Mouse (Mus musculus): ENCODE data around the gene Tmem150b. TPM values are rescaled to one million over a fixed set of nuclear protein-coding genes. Genes with fewer than 3 reads are reported as not detected.

Tmem150b gene
- polyA plus RNA-seq (2014; fragmentation: Nextera tagmentation; extraction: Ambion mirVana): 0.19 TPM in 2 replicates

DNA sequence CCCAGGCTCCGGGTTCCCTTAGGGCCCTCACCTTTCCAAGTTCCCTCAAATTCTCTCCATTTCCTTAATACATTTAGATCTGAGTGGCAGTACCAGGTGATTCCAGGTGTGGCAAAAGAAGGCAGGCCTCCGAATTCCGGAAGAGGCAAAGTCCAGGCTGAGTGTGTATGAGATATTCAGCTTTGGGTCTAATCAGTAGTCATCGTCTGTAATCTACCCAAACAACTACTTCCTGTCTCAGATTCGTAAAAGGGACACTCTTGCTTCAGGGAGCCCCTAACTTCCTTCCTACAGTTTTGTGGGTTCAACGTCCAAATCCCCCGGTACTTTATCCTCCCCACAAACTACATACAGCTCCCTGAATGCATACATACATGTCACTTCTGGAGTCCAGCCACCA lies at the start of gene Tmem150b:
Gene Tmem150b (minus strand): TSS at position 81 of the 400 bp plus-strand sequence.
- Histone ChIP-seq H3K4me3 (ENCODE audit: low read depth, low read length) (no peak within 1 kb of the TSS), H3K4me2 (ENCODE audit: low read depth, low read length) (no peak within 1 kb of the TSS), H3K9me3 (ENCODE audit: control insufficient read depth, low read length) (no peaks in the 10 kb centered on the region), H3K27me3 (ENCODE audit: control insufficient read depth, insufficient read depth, low read length) (no peaks in the 10 kb centered on the region), H3K36me3 (ENCODE audit: control insufficient read depth, insufficient read depth, low read length) (no peaks in the 10 kb centered on the region), H3K4me1 (ENCODE audit: control insufficient read depth, insufficient read depth, low read length) (no peaks in the 10 kb centered on the region), H3K9ac (replicated peaks; ENCODE audit: low read depth, low read length) (no peak within 1 kb of the TSS), H3K27ac (ENCODE audit: low read depth, low read length) (no peak within 1 kb of the TSS)
- no peak for ATAC-seq (ENCODE audit: low read depth)
- WGBS: 84% methylated on average over 7 of the region's 7 CpGs

DNA sequence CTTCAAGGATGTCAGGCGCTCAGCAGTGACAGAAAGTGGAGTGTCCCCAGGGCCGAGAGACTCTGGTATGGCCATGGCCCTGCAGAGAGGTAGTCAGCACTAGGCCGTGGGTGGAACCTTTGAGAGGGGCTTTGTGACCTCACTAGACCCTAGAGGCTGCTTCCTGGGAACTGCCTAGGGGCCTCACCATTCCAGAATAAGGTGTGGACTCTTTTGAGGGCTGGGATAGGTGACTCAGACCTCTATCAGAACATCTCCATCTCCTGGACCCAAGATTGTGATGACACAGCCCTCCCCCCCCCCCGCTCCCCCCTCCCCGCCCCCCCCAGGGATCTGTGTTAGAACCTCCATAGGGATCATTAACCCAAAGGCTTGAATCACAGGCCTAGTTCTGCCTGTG lies 46.2 kb upstream of the Tmem150b start, which contains the start of gene Fam71e2:
Gene Fam71e2 (minus strand): TSS at position 101 of the 400 bp plus-strand sequence.
- WGBS: 81% methylated on average over 3 of the region's 5 CpGs
- Histone ChIP-seq H3K9me3 (ENCODE audit: control insufficient read depth, low read length) (no peaks in the 10 kb centered on the region), H3K27ac (ENCODE audit: low read depth, low read length) (no peak within 1 kb of the TSS), H3K4me3 (ENCODE audit: low read depth, low read length) (no peak within 1 kb of the TSS), H3K4me1 (ENCODE audit: control insufficient read depth, insufficient read depth, low read length) (no peaks in the 10 kb centered on the region), H3K9ac (replicated peaks; ENCODE audit: low read depth, low read length) (no peak within 1 kb of the TSS), H3K27me3 (ENCODE audit: control insufficient read depth, insufficient read depth, low read length) (peaks cover 7% of the 10 kb centered on the region), H3K4me2 (ENCODE audit: low read depth, low read length) (no peak within 1 kb of the TSS), H3K36me3 (ENCODE audit: control insufficient read depth, insufficient read depth, low read length) (no peaks in the 10 kb centered on the region)
- no peak for ATAC-seq (ENCODE audit: low read depth)

DNA sequence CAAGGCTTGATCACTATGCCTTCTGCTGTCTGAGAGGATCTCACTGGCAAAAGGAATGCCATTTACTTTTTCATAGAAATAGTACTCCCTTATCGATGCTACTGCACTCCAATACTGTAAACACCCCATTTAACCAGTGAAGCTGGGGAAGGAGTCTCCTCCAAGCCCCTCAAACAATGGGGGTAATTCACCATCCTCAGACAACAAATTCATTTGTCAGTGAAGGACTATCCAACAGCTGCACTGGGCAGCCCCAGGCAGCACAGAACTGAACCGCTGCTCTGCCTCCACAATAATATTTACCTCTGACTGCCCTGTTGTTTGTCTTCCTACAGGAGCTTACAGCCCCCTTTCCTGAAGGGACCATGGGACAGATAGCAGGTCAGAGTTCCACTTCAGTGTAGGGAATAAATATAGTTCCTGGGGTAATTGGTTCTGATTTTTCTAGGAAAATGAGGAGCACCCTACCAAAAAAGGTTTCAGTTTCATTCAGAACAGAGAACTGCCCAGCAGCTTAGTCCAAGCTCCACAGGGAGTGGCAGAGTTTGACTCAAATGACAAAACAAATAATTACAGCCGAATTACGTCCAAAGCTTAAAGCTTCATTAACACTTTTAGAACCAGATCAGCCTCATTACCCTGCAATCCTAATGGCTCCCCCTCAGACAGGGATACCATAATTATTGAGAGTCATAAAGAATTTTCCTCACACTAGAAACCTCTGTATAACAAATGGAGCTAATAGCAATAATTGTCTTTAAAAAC lies 40.1 kb upstream of the Tmem150b start:
- H3K9ac ChIP-seq (replicated peaks; ENCODE audit: low read depth, low read length): no peak overlapping the region
- H3K27ac ChIP-seq (ENCODE audit: low read depth, low read length): no peak overlapping the region
- H3K27me3 ChIP-seq (ENCODE audit: control insufficient read depth, insufficient read depth, low read length): no peaks in the 10 kb centered on the region
- H3K9me3 ChIP-seq (ENCODE audit: control insufficient read depth, low read length): no peaks in the 10 kb centered on the region
- no peak overlapping the region for H3K4me2 ChIP-seq (ENCODE audit: low read depth, low read length)
- no peaks in the 10 kb centered on the region for H3K36me3 ChIP-seq (ENCODE audit: control insufficient read depth, insufficient read depth, low read length)
- no peak overlapping the region for H3K4me3 ChIP-seq (ENCODE audit: low read depth, low read length)
- H3K4me1 ChIP-seq (ENCODE audit: control insufficient read depth, insufficient read depth, low read length): no peaks in the 10 kb centered on the region
- WGBS: 13% methylated on average over 4 of the region's 4 CpGs
- no peak for ATAC-seq (ENCODE audit: low read depth)

DNA sequence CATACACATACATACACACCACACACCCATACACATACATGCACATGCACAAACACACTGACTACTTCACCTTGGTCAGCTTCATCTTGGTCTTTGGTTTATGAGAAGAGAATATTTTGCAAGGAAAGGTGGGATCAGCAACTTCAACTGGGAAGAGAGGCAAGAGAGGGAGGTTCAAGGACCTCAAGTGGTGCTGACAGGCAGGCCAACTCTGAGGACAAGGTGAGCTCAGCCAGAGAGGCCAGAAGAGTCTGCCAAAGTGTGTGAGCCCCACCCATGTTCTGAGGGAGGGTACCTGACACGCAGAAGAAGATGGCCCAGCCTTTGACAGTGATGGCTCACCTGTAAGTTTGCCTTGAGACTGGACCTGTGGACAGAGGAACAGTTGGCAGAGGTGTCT lies 34.6 kb upstream of the Tmem150b start:
- no peak for ATAC-seq (ENCODE audit: low read depth)
- WGBS: 67% methylated on average over 1 of the region's 1 CpGs
- Histone ChIP-seq H3K4me1 (ENCODE audit: control insufficient read depth, insufficient read depth, low read length) (no peaks in the 10 kb centered on the region), H3K9me3 (ENCODE audit: control insufficient read depth, low read length) (no peaks in the 10 kb centered on the region), H3K36me3 (ENCODE audit: control insufficient read depth, insufficient read depth, low read length) (no peaks in the 10 kb centered on the region), H3K9ac (replicated peaks; ENCODE audit: low read depth, low read length) (no peak overlapping the region), H3K4me2 (ENCODE audit: low read depth, low read length) (no peak overlapping the region), H3K27me3 (ENCODE audit: control insufficient read depth, insufficient read depth, low read length) (no peaks in the 10 kb centered on the region), H3K27ac (ENCODE audit: low read depth, low read length) (no peak overlapping the region), H3K4me3 (ENCODE audit: low read depth, low read length) (no peak overlapping the region)

DNA sequence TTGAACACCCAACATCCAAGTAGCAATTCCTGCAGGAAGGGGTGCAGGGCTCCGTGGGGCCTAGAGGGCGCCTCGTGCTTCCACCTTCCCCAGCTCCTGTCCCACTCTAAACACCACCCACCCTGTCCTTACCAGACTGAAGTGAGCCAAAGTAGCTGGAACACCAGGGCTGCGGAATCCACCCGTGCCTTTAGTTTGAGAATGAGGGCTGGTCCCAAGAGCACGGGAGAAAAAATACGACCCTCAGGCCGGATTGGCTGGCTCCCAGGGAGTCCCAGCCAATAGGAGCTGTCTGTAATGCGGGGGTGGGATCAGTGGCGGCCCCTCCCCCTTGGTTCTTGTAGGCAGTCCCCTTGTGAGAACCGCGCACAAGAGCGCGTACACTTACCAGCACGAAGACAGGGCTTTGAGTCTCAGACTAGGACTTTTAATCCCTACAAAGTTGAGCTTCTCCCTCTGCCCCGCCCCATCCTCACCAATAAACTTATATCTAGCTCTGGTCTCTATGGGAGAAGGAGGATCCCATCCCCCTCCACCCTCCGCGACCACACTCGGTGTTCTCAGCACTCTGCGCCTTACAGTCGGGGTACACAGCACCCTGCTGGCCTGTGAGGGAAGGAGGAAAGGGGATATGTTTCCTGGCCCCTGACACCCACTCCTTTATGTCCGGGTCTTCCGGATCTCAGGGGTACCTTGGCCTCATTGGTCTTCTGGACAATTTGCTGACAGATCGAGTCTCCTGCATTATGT lies 27.9 kb upstream of the Tmem150b start, which contains the start of gene Cox6b2:
Gene Cox6b2 (minus strand): TSS at position 274 of the 750 bp plus-strand sequence.
- no peak within 1 kb of the TSS for H3K27ac ChIP-seq (ENCODE audit: low read depth, low read length)
- H3K9ac ChIP-seq (replicated peaks; ENCODE audit: low read depth, low read length): peak within 1 kb of the TSS; percentile 7; the same call in 1 of the 2 replicates
- H3K4me3 ChIP-seq (ENCODE audit: low read depth, low read length): peak within 1 kb of the TSS; percentile 18
- H3K4me2 ChIP-seq (ENCODE audit: low read depth, low read length): peak within 1 kb of the TSS; percentile 38
- WGBS: 3% methylated on average over 24 of the region's 24 CpGs
- H3K36me3 ChIP-seq (ENCODE audit: control insufficient read depth, insufficient read depth, low read length): no peaks in the 10 kb centered on the region
- H3K9me3 ChIP-seq (ENCODE audit: control insufficient read depth, low read length): no peaks in the 10 kb centered on the region
- ATAC-seq (ENCODE audit: low read depth): peak; percentile 95
- H3K4me1 ChIP-seq (ENCODE audit: control insufficient read depth, insufficient read depth, low read length): 0 out of 2 replicates have a peak, but pooled peaks cover 3% of the 10 kb centered on the region
- no peaks in the 10 kb centered on the region for H3K27me3 ChIP-seq (ENCODE audit: control insufficient read depth, insufficient read depth, low read length)

DNA sequence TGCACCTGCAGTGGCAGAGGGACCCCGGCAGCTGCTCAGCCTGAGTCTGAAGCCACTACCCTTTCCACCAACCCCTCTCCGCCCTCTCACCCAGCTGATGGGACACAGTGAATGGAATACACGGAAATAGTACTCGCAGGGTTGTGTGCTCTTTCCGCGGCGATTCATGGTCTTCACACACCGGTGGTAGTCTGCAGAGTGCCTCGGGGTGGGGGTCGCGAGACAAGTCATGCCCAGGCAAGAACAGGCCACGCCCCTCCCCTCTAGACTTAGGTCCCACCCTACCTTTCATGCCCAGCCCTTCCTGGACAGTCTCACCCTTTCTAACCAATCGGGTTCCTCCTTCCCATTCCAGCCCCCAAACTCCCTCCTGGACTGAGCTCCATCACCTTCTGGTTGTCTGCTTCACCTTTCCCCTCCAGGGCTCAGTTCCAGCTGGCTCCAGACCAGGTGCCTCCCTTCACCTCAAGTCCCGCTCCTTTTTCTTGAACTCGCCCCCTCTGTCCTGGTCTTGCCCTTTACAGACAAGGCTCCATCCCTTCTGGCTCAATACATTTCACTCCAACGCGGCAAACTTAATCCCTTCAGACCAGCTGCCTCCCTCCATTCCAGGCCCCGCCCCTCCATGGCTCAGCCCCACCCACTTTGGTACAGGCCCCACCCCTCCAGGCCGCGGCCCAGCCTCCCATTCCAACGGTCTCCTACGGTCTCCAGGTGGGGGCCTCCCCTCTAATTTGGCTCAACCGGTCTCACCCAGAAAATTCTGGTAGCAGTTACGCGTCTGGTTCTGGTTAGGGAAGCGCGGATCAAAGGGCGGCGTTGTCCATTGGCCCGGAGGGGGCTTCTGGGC lies 27.1 kb upstream of the Tmem150b start:
- Histone ChIP-seq H3K36me3 (ENCODE audit: control insufficient read depth, insufficient read depth, low read length) (no peaks in the 10 kb centered on the region), H3K4me3 (ENCODE audit: low read depth, low read length) (peak overlapping the region; percentile 18), H3K9me3 (ENCODE audit: control insufficient read depth, low read length) (no peaks in the 10 kb centered on the region), H3K27ac (ENCODE audit: low read depth, low read length) (no peak overlapping the region), H3K4me1 (ENCODE audit: control insufficient read depth, insufficient read depth, low read length) (0 out of 2 replicates have a peak, but pooled peaks cover 3% of the 10 kb centered on the region), H3K27me3 (ENCODE audit: control insufficient read depth, insufficient read depth, low read length) (no peaks in the 10 kb centered on the region), H3K4me2 (ENCODE audit: low read depth, low read length) (peak overlapping the region; percentile 38), H3K9ac (replicated peaks; ENCODE audit: low read depth, low read length) (no peak overlapping the region; the same call in 1 of the 2 replicates)
- 3% methylated on average over 30 of the region's 30 CpGs for WGBS
- peak; percentile 74 for ATAC-seq (ENCODE audit: low read depth)

DNA sequence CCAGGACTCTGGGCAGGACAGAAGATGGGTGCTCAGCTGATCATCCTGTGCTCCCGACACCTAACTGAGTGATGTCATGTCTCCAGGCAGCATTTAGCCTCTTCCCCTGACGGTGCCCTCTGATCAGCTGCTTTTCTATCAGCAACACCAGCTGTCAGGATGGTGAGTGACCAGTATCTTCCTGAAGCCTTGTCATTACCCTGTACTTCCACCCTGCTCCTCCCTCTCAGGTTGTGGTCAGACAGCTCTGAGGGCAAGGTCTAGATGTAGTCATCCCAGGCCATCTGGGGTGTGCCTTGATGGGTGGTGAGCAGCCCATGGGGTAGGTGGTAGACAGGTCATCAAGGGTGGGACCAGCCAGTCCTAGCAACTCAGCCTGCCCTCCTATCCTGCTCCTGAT lies 24.1 kb upstream of the Tmem150b start:
- Histone ChIP-seq H3K9me3 (ENCODE audit: control insufficient read depth, low read length) (no peaks in the 10 kb centered on the region), H3K36me3 (ENCODE audit: control insufficient read depth, insufficient read depth, low read length) (peaks cover 7% of the 10 kb centered on the region), H3K27ac (ENCODE audit: low read depth, low read length) (no peak overlapping the region), H3K4me2 (ENCODE audit: low read depth, low read length) (no peak overlapping the region), H3K9ac (replicated peaks; ENCODE audit: low read depth, low read length) (no peak overlapping the region), H3K4me3 (ENCODE audit: low read depth, low read length) (no peak overlapping the region), H3K4me1 (ENCODE audit: control insufficient read depth, insufficient read depth, low read length) (0 out of 2 replicates have a peak, but pooled peaks cover 3% of the 10 kb centered on the region), H3K27me3 (ENCODE audit: control insufficient read depth, insufficient read depth, low read length) (no peaks in the 10 kb centered on the region)
- no peak for ATAC-seq (ENCODE audit: low read depth)
- WGBS: 87% methylated on average over 2 of the region's 2 CpGs

DNA sequence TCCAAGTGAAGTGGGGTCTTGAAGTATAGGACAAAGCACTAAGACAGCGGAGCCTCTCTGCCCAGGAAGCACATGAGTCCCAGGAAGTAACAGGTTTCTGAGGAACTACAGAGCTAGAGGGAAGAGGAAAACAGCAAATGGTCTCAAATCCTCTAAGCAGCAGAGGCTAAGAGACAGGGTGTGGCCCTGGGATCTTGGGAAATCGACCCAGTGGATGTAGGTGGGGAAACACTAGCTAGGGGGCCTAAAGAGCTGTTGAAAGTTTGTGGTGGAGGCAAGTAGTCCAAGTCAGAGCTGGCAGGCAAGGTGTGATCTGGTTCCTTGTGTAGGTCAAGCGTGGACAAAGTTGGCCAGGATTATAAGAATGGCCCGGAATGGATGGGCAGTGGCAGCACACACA lies 23.3 kb upstream of the Tmem150b start:
- 85% methylated on average over 4 of the region's 4 CpGs for WGBS
- Histone ChIP-seq H3K9ac (replicated peaks; ENCODE audit: low read depth, low read length) (no peak overlapping the region), H3K27me3 (ENCODE audit: control insufficient read depth, insufficient read depth, low read length) (no peaks in the 10 kb centered on the region), H3K27ac (ENCODE audit: low read depth, low read length) (no peak overlapping the region), H3K36me3 (ENCODE audit: control insufficient read depth, insufficient read depth, low read length) (peaks cover 7% of the 10 kb centered on the region), H3K9me3 (ENCODE audit: control insufficient read depth, low read length) (no peaks in the 10 kb centered on the region), H3K4me1 (ENCODE audit: control insufficient read depth, insufficient read depth, low read length) (0 out of 2 replicates have a peak, but pooled peaks cover 3% of the 10 kb centered on the region), H3K4me3 (ENCODE audit: low read depth, low read length) (no peak overlapping the region), H3K4me2 (ENCODE audit: low read depth, low read length) (no peak overlapping the region)
- ATAC-seq (ENCODE audit: low read depth): no peak
